Mouse (Mus musculus): ENCODE measurements at regions not wholly inside any gene's neighbourhood (a gene's known extent, or its start where the extent isn't known, plus 50 kb on each side); places are given as distances from the start of the nearest gene placed in this dataset.

DNA sequence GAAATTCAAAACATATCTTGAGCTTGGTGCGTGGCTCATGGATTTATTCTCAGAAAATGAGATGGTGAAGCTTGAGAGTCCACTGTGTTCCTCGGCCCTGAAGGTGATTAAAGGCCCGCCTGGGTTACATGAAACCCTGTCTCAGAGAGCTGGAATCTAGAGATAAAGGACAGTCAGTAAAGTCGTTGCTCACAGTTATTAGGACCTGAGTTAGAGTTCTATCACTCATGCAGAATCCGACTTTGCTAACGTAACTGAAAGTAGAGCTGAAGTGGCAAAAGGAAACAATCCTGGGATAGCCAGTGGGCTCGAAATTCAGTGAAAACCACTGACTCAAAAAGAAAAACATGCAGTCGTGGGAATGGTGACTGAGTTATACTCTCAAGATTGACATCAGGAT is 198.9 kb upstream of the Sema3a start:
- no peak for ATAC-seq (ENCODE audit: low TSS enrichment)

- ATAC-seq (ENCODE audit: low TSS enrichment), result no peak
Observed at GRCm38 (mm10) chr5:12927247-12927646, 198.0 kb upstream of the Sema3a start.

GRCm38 (mm10) chr5:12937052-12937451 is 188.2 kb upstream of the Sema3a start:
- no peak for ATAC-seq (ENCODE audit: low TSS enrichment)

DNA sequence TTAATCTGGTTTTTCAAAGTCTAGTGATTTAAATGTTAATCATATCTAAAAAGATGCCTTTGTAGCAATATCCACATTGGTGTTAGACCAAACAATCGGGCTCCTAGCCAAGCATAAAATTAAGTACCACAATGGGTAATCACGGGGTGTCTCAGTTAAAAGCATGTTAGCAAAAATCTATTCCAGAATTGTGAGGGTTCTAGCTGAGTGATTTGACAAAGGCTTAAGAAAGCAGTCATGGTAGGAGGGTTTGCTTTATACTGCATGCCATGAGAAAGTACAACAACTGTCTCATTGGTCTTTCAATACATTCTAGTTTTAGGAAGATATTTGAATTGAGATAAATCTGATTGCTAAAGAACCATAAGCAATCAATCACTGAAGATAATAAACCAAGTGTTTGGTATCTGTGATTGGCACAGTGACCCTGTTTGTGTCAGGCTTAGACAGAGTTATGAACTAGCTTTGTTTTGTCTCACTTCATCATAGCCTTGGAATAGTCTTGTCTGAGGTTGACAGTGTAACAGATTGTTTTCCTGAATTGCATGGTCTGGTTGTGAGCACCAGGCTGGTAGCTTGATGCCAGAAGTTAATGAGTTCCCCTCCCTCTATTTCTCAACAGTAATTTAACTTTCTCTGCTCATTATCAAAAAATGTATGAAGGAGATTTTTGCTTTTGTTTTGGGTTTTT is 186.9 kb upstream of the Sema3a start:
- no peak for ATAC-seq (ENCODE audit: low TSS enrichment)

DNA sequence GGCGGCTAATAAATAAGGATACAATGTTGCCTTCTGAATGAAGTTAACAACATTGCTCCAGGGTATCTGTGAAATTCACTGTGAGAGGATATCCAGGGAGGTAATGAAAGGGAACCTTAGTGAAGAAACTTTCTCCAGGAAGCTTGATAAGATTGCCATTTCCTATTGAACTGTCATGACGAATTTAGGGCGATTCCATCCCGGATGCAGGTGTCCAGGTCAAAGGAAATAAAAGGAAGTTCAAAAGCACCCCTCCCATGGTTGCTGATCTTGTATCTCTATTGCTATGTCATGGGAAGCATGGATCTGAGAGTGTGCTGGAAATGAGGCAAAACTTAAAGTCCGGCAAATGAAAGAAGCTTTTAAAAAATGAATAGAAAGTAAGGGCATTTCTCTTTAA is 180.7 kb upstream of the Sema3a start:
- no peak for ATAC-seq (ENCODE audit: low TSS enrichment)

DNA sequence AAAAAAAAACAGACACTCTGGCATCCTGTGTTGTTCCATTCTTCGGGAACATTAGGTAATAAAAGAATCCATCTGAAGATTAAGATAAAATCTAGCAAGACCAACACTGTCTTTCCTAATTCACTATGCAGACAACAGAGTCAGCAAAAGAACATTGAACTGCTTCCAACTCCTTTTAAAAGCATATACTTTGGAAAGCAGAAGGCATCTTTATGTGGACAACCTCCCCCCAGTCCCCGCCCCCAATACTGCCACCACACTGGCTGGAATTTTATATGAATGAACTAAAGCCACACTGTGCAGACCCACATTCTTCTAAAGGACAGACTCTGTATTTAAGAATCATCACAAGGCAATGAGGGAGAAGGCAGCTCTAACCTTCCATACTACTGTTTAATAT is 176.7 kb upstream of the Sema3a start:
- no peak for ATAC-seq (ENCODE audit: low TSS enrichment)

- ATAC-seq (ENCODE audit: low TSS enrichment), result no peak
Observed at GRCm38 (mm10) chr5:12970987-12971386, 154.2 kb upstream of the Sema3a start.

DNA sequence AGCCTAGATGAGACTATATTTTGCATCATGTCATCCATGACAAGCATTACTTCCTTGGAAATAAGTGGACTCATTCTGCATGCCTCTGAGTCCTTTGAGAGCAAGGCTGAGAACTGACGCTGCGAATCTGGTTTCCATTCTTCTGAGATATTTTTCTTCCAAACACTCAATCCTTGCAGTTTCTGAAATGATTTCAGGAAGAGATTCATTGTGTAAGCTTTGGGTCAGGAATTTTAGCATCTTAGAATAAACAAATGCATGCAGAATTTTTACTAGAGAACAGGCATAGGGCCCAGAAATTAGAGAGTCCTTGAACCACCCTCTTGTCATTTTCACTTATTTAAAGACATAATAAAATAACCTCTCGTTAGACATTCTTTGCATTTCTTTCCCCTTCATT is 151.5 kb upstream of the Sema3a start:
- no peak for ATAC-seq (ENCODE audit: low TSS enrichment)

GRCm38 (mm10) chr5:12976015-12976742 is 149.0 kb upstream of the Sema3a start:
- no peak for ATAC-seq (ENCODE audit: low TSS enrichment)

DNA sequence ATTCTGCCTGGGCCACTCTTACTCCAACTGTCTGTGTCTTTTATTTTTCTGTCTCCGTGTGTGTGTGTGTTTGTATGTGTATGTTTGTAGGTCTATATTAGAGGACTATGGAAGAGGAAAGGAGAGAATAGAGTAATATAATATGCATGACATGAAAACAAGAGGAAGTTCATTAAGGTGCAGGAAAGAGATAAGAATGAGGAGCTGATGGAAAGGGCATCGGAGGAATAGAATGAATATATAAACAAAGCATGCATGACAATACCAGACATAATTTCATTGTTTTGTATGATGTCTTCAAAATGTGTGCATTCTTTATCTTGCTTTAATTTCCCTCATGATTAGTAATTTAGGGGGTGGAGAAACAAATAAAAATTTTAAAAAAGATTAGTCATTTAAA is 147.3 kb upstream of the Sema3a start:
- ATAC-seq (ENCODE audit: low TSS enrichment), result no peak

DNA sequence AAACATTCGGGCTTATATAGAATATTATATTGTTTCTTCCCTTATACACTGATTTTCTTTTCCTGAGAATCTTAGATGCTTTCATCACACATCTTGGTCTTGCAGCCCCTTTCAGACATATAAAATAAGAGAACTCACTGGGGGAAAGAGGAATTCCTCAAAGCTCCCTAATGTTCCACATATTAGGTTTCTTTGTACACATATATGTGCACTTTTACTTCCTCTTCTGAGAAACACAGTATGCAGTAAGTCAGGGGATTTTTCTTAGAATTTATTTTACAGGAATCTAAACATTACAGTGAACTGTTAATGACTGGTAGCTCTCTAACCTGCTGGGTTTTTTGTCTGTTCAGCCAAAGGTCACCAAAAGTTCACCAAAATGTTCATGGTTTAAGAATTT is 131.4 kb upstream of the Sema3a start:
- ATAC-seq (ENCODE audit: low TSS enrichment), result no peak

- no peak for ATAC-seq (ENCODE audit: low TSS enrichment)
Observed at GRCm38 (mm10) chr5:12997440-12997839, 127.8 kb upstream of the Sema3a start.

DNA sequence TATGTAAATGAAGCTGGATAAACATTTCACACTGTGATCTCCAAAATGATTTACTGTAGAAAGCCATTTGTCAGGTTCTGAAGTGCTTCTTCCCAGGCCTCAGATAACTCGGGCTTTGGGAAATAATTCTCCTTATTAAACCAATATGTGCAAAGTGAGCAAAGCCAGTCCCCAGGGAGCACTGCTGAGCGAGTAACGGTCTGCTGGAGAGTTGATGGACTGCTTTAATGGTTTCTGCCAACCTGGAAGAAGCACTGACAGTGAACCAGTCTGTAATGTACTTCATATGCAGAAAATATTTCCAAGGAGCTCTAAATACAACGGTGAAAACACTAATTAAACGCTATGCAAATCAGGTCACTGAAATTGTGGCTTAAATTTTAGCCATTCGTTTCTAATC is 118.1 kb upstream of the Sema3a start:
- ATAC-seq (ENCODE audit: low TSS enrichment), result no peak

DNA sequence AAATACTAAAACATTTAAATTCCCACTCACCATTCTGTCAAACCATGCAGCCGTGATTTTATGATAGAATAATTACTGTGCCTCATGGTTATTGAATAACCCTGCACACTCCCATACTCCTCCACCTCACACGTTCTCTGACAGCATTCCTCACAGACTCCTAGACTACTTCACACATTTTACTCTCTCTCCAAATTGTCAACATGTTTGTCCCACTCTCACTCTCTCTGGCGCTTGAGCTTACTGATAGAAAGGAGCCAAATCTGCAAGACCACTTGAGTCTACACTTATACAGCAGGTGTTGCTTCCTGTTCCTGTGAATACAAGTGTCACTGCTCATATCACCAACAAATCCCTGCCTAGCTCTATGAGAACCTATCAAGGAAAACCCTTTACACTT is 102.9 kb upstream of the Sema3a start:
- no peak for ATAC-seq (ENCODE audit: low TSS enrichment)

DNA sequence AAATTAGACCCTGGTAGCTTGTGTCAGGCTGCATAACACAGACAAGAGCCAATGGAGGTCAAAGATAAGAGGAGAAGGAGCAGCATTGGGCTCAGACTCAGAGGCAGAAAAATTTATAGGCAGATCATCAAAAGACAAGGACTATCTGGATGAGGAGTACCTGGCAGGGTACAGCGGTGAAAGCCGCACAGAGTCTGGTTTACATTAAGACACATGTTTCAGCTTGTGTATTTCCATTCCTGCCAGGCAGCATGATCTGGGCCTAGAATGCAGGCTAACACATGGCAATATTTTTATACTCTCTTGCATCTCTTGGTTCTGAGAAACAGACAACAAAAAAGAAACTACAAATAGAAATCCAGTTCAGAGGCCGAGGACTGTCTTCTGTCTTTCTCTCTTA is 91.9 kb upstream of the Sema3a start:
- no peak for ATAC-seq (ENCODE audit: low TSS enrichment)

DNA sequence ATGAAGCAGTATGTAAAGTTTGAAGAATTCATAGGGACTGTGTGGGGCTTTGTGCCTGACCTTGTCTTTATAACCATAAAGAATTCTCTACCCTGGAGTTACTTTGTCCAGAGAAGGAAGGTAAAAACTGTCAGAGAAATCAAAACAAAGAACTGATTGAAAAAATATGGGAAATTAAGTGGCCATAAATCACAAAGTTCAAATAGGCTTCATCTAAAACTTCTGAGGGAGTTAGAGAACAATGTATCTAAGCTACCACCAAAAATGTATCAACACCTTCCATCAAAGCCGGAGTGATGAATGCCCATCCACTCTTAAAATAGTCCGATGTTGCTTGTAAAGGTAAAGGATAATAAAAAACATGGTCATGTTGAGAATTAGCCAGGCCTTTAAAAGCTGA is 89.1 kb upstream of the Sema3a start:
- no peak for ATAC-seq (ENCODE audit: low TSS enrichment)

- no peak for ATAC-seq (ENCODE audit: low TSS enrichment)
Observed at GRCm38 (mm10) chr5:13058883-13059423, 66.3 kb upstream of the Sema3a start.

DNA sequence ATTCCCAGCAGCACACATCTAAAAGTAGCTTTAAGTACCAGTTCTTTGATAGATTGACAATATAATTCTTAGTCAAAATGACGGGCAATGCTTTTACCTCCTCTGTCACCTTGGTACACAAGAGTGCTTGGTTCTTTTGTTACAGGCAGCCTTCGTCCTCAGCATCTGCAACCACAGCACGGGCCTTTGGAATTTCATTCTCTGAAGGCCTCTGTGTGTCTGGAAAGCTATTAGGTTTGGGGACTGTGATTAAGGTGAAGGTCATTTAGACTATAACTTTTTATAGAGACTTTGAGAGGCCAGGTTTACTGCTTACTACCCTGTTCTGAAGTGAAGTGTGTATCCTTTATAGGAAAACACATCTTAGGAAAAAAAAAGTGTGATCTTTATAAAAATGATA is 58.3 kb upstream of the Sema3a start:
- ATAC-seq (ENCODE audit: low TSS enrichment), result no peak

Measured in frontal cortex, adult (tissue).